Mouse (Mus musculus): Measurements from ENCODE around the gene Pi4ka.
"Not testable (repeated sequence)": the region's sequence is repeated elsewhere in the genome, so short reads cannot be mapped to it uniquely, and the experiment has no call there.

The Pi4ka gene

DNA sequence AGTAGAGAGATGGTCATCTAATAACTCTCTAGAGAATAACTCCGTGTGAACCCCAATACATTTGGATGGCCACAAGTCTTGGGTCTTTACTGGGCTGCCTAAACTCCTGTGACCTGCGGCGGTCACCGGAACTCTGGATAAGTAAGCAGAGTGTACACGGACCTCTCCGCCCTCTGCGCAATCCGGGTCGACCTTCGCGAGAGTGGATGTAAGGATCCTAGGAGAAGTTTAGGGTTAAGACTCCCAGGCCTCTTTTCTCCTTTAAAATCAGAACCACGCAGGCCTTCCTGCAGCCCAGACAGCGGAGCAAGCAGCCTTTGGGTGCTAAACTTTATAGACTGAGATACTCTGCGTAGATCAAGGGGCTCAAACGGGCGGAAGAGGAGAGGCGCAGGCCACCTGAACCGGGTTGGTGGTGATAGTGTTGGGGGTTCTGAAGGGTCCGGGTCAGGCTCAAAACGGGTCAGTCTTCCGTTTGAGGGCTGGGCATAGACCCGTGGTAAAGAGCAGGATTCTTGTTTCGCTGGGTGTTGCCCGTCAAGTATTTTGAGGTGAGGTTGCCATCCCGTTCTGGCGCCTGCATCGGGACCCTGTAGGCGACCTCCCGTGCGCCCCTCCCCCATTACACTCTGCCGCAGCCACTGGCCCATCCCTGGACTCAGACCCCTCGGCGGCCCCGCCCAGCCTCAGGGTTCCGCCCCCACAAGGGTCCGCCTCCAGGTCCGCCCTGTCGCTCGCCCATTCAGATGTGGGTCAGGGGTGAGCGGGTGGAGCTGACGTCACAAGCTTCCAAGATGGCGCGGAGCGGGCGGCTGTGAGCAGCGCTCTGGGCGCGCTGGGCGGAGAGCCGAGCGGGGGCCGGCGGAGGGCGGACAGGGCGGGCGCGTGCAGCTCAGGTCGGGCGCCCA lies 173.1 kb downstream of the Pi4ka start, which contains the start of gene Hic2:
Gene Hic2 (plus strand): TSS at position 779 of the 908 bp plus-strand sequence.
- DNase-seq (ENCODE audit: low spot score), result peak; percentile 96

DNA sequence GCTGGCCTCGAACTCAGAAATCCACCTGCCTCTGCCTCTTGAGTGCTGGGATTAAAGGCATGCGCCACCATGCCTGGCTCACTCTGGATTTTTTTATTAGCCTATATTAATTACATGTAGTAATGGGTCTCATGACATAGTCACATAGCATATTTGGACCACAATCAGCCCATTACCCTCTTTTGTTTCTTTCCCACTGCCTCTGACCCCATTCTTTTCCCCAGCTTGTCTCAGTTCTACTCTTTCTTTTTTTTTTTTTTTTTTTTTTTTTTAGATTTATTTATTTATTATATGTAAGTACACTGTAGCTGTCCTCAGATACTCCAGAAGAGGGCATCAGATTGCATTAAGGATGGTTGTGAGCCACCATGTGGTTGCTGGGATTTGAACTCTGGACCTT lies 174.6 kb downstream of the Pi4ka start:
- not testable (repeated sequence) for DNase-seq (ENCODE audit: low spot score)
